Mouse (Mus musculus) CH12.LX (cell line): ENCODE results near the gene Ndufv3. TPM values are rescaled to one million over a fixed set of nuclear protein-coding genes. Genes with fewer than 3 reads are reported as not detected.

Experiments used
- DNase-seq: peaks from one replicate; pipeline ENCODE4 v3.0.0-alpha.2; 2013; ENCODE audit errors: extremely low read depth
- H3K27ac ChIP-seq: 2 replicates; pipeline ENCODE4 v1.5.1; 2012; ENCODE audit warnings: low read depth, mild to moderate bottlenecking, control low read depth, moderate library complexity; ENCODE audit not compliant: insufficient read depth
- H3K27me3 ChIP-seq: replicated peaks from 2 replicates; pipeline ENCODE3; 2012; ENCODE audit warnings: inconsistent platforms
- H3K36me3 ChIP-seq, 2 experiments: replicated peaks in 1 of 2; 2 replicates each; pipeline versions ENCODE3 to v1.6.1; 2012; ENCODE audit warnings: inconsistent platforms in 1 of 2, low read length in 1 of 2, mild to moderate bottlenecking in 1 of 2, mixed read lengths in 1 of 2, moderate library complexity in 1 of 2; ENCODE audit not compliant: control insufficient read depth in 1 of 2, insufficient read depth in 1 of 2
- H3K4me1 ChIP-seq, 2 experiments: 2 replicates each; pipeline ENCODE4 v1.6.1; 2012; ENCODE audit warnings: inconsistent platforms in 1 of 2, moderate library complexity in 1 of 2; ENCODE audit not compliant: insufficient read depth in 2 of 2, control insufficient read depth in 1 of 2
- H3K4me2 ChIP-seq: 2 replicates; pipeline ENCODE4 v1.6.1; 2012; ENCODE audit warnings: low read depth, mild to moderate bottlenecking, control low read depth; ENCODE audit not compliant: poor library complexity, insufficient read depth, severe bottlenecking
- H3K4me3 ChIP-seq, 3 experiments: fragments of 150-350 bp in 1 of 3; sonication (generic) in 1 of 3; replicated peaks in 1 of 3; 2 replicates each; pipeline versions ENCODE3 to v1.5.1; 2011 to 2012; ENCODE audit warnings: low read depth in 2 of 3, low read length in 2 of 3, mild to moderate bottlenecking in 2 of 3, moderate library complexity in 2 of 3, control low read depth in 1 of 3, improper control_type of control experiment in 1 of 3, inconsistent platforms in 1 of 3, mixed read lengths in 1 of 3; ENCODE audit not compliant: poor library complexity in 1 of 3
- H3K79me2 ChIP-seq: replicated peaks from 2 replicates; pipeline ENCODE4 v1.6.1; 2012; ENCODE audit warnings: mild to moderate bottlenecking, moderate library complexity; ENCODE audit not compliant: control insufficient read depth, poor library complexity, insufficient read depth, severe bottlenecking; ENCODE audit errors: extremely low read depth
- H3K9ac ChIP-seq: 2 replicates; pipeline ENCODE4 v1.6.1; 2012; ENCODE audit warnings: low read depth, mild to moderate bottlenecking, control low read depth, moderate library complexity; ENCODE audit not compliant: insufficient read depth
- H3K9me3 ChIP-seq: replicated peaks from 2 replicates; pipeline ENCODE3; 2012; ENCODE audit warnings: low read length, inconsistent platforms, mixed read lengths
- CHD1 ChIP-seq: IDR thresholded peaks from 2 replicates; pipeline ENCODE4 v1.6.1; 2012; ENCODE audit warnings: low read depth, low read length, improper control_type of control experiment, inconsistent platforms
- CHD2 ChIP-seq: IDR thresholded peaks from 2 replicates; pipeline ENCODE4 v1.6.1; 2011; ENCODE audit warnings: low read length, improper control_type of control experiment
- E2F4 ChIP-seq: IDR thresholded peaks from 2 replicates; pipeline ENCODE4 v1.6.1; 2011; ENCODE audit warnings: low read depth, low read length, improper control_type of control experiment; ENCODE audit not compliant: insufficient replicate concordance
- ETS1 ChIP-seq: conservative IDR thresholded peaks from 2 replicates; pipeline ENCODE4 v1.6.1; 2012; ENCODE audit warnings: low read depth, mild to moderate bottlenecking, inconsistent platforms, low read length, improper control_type of control experiment, moderate library complexity
- KAT2A ChIP-seq: IDR thresholded peaks from 2 replicates; pipeline ENCODE4 v1.6.1; 2012; ENCODE audit warnings: low read length, improper control_type of control experiment, inconsistent platforms; ENCODE audit not compliant: insufficient replicate concordance
- MEF2A ChIP-seq: IDR thresholded peaks from 2 replicates; pipeline ENCODE4 v1.6.1; 2014; ENCODE audit warnings: low read depth, mild to moderate bottlenecking, inconsistent platforms, low read length, improper control_type of control experiment, borderline replicate concordance
- MXI1 ChIP-seq: IDR thresholded peaks from 2 replicates; pipeline ENCODE4 v1.6.1; 2011; ENCODE audit warnings: mild to moderate bottlenecking, low read depth, low read length, improper control_type of control experiment
- NRF1 ChIP-seq: IDR thresholded peaks from 2 replicates; pipeline ENCODE4 v1.6.1; 2014; ENCODE audit warnings: low read depth, mild to moderate bottlenecking, inconsistent platforms, low read length, improper control_type of control experiment, moderate library complexity
- RCOR1 ChIP-seq: conservative IDR thresholded peaks from 2 replicates; pipeline ENCODE4 v1.6.1; 2012; ENCODE audit warnings: low read depth, mild to moderate bottlenecking, inconsistent platforms, low read length, improper control_type of control experiment
- SMC3 ChIP-seq: IDR thresholded peaks from 2 replicates; pipeline ENCODE4 v1.6.1; 2011; ENCODE audit warnings: low read depth, low read length, improper control_type of control experiment
- TBP ChIP-seq: conservative IDR thresholded peaks from 2 replicates; pipeline ENCODE4 v1.6.1; 2011; ENCODE audit warnings: low read depth, low read length, improper control_type of control experiment
- USF2 ChIP-seq: conservative IDR thresholded peaks from 2 replicates; pipeline ENCODE4 v1.6.1; 2011; ENCODE audit warnings: low read depth, low read length, improper control_type of control experiment
- ZKSCAN1 ChIP-seq: IDR thresholded peaks from 2 replicates; pipeline ENCODE4 v1.6.1; 2012; ENCODE audit warnings: low read depth, inconsistent platforms, low read length, improper control_type of control experiment, borderline replicate concordance
- ZNF384 ChIP-seq: IDR thresholded peaks from 2 replicates; pipeline ENCODE4 v1.6.1; 2012; ENCODE audit warnings: low read depth, low read length, improper control_type of control experiment, inconsistent platforms
- dilution Hi-C: fragments of 300-500 bp; cut with MboI; formaldehyde crosslinking; loops from 2 replicates; pipeline ENCODE4 v1.14.3; 2020; ENCODE audit warnings: low sequenced_read_pairs; ENCODE audit not compliant: extremely low pct_unique_long_range_greater_than_20kb, extremely low pct_ligation_motif_present
- in situ Hi-C: fragments of 300-500 bp; cut with MboI; formaldehyde crosslinking; loops from 3 replicates; pipeline ENCODE4 v1.14.3; 2019; ENCODE audit warnings: low sequenced_read_pairs, low pct_ligation_motif_present, low pct_unique_long_range_greater_than_20kb, mixed read lengths
- polyA plus RNA-seq: library from polyadenylated mRNA; unstranded; fragments of >175 nt; gene quantifications from 2 replicates; pipeline ENCODE4 v1.2.1, GENCODE M21; 2012; ENCODE audit warnings: low read depth; ENCODE audit not compliant: insufficient read length
- total RNA-seq, 2 experiments: library from RNA; depleted of rRNA; stranded (reverse); fragments of 300-350 nt in 1 of 2; fragments of >200 nt in 1 of 2; gene quantifications; 2 replicates each; pipeline ENCODE4 v1.2.3; 2012 to 2014

The Ndufv3 gene
- total and polyA plus RNA-seq, 3 experiments = 292 to 409 (median 298) TPM

DNA sequence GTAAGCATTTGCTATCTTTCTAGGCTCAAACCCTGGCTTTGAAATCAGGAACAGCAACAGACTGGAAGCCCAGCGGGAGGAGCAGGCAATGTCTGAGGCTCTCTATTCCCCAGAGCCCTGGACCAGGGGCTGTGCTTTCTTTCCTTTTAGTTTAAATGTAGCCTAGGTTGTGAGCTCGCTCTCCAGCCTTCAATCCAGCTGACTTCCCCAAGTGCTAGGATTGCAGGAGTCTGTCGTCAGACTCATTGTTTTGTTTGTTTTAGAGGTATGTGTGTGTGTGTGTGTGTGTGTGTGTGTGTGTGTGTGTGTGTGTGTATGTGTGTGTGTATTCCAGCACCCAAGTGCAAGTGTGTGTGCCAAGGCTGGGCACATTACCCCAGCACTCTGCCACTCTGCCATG, 20.2 kb downstream of the Ndufv3 start:
- TF ChIP-seq CHD1 = no peak
- no peak for TF ChIP-seq NRF1
- TF ChIP-seq RCOR1 = no peak
- no peak for TF ChIP-seq E2F4
- TF ChIP-seq USF2 = no peak
- TF ChIP-seq ZKSCAN1 = no peak
- TF ChIP-seq, all 38 proteins: peak for 0
- in situ Hi-C loops = no loop called here

DNA sequence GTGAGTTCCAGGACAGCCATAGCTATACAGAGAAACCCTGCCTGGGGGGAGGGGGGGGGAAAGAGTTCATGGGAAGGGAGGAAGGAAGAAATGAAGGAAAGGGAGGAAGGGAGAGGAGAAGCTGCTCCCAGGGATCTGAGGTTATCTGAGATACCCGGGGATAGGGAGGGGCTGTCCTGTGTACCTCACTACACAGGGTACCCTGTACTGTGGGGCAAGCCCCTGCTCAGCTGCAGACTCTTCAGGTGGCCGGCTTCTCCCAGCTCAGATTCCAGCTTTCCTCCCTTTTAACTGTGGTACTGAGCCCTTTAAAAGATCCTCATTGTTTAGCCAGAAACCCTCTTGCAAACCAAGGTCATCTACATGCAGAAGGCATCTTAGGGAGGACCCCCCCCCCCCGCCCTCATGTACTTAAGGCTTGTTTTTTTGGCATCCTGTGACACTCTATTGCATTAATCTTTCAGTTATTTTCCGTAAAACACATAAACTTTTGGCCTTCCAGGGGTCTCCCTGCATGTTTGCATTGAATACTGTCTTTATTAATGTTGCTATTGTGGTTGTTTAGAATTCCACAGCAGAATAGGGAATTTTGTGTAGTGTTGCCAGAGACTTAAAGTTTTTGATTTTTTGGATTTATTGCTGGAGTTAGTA, 21.0 kb downstream of the Ndufv3 start:
- Histone ChIP-seq H3K36me3 (peaks cover 0 to 38% of the 10 kb centered on the region in 2 experiments), H3K79me2 (no peaks in the 10 kb centered on the region), H3K4me2 (no peak overlapping the region), H3K9ac (no peak overlapping the region), H3K27ac (no peak overlapping the region), H3K4me1 (peaks cover 0 to 2% of the 10 kb centered on the region in 2 experiments; a peak in 3 of 4 replicates), H3K27me3 (no peaks in the 10 kb centered on the region), H3K9me3 (no peaks in the 10 kb centered on the region), H3K4me3 (no peak overlapping the region)
- DNase-seq = no peak
- in situ Hi-C loops (no loop called here), dilution Hi-C loops (no loop called here)
- no peak for TF ChIP-seq ZNF384
- TF ChIP-seq SMC3 = no peak
- no peak for TF ChIP-seq RCOR1
- no peak for TF ChIP-seq TBP
- no peak for TF ChIP-seq ZKSCAN1
- TF ChIP-seq CHD2 = no peak
- no peak for TF ChIP-seq ETS1
- no peak for TF ChIP-seq KAT2A
- TF ChIP-seq MEF2A = no peak
- no peak for TF ChIP-seq MXI1

More for the DNA sequence above, 20.2 kb downstream of the Ndufv3 start:
- Histone ChIP-seq H3K36me3 (peaks cover 0 to 38% of the 10 kb centered on the region in 2 experiments), H3K9me3 (no peaks in the 10 kb centered on the region), H3K4me3 (no peak overlapping the region), H3K79me2 (no peaks in the 10 kb centered on the region), H3K27ac (no peak overlapping the region), H3K9ac (no peak overlapping the region), H3K4me1 (peaks cover 7 to 10% of the 10 kb centered on the region in 2 experiments), H3K4me2 (no peak overlapping the region), H3K27me3 (no peaks in the 10 kb centered on the region)
- dilution Hi-C loops = no loop called here
- DNase-seq = no peak
